Mouse (Mus musculus): Measurements from ENCODE around the gene Anxa5.

Gene Anxa5

DNA sequence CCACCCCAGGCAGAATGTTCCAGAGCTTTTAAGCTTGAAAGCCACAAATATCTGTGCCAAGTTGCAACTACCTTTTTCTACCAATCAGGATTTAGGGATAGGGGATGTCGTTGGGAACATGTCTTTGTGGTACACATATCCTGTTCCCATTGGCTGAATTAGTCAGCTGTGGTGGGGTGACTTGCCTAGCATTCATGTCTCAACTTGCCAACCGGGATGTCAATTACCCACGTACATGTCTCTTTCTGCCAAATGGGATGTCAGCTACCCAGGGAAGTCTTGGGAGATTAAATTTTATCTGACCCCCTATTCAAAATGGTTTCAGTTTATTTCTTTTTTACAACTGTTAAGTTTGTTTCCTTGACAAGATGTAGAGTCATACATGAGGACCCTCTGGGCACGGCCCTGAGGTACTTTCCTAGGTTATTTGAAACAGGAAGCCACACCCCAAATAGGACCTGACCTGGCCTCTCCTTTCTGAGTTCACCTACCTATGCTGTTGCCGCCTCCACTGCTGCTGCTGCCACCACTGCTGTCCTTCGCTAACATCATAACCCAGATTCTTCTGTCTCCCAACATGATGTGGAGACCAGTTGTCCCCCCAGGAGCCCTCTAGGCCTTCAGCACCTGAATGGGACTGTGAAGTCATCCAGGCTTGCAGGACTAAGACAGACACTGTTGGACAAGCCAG is 13.3 kb upstream of the Anxa5 start:
- no peak for DNase-seq (ENCODE audit: low read depth, low spot score)

DNA sequence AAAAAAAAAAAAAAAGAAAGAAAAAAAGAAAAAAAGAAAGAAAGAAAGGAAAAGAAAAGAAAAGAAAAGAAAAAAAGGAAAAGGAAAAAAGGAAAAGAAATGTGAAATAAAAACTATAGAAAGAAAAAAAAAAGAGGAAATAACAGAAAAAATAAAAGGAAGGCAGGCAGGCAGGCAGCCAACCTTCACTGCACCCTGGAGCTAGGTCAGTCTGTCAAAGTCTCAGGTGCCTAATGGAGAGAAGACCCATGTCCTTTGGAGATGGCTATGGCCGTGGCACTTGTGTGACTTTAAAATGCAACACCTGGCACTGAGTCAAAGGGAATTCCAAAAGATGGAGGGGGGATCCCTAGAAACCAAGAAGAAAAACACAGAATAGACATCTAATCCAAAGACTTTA is 12.7 kb upstream of the Anxa5 start:
- no peak for DNase-seq (ENCODE audit: low read depth, low spot score)

DNA sequence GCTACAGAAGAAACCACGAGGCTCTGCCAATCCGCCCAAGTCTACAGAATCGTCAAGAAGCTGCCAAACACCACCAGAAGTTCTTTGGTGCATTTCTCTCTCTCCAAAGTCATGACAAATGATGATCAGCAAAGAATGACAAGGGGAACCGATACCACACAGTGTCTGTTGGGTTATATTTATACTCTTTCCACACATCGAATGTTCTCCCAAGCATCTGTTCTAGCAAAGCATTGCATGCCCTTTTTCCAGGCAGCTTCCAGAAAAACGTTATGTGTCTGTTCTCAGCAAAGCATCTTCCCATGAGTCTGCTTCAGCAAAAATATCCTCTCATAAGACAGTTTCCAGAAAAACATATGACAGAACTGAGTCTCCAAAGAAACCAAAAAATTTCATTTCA is 11.2 kb upstream of the Anxa5 start:
- DNase-seq (ENCODE audit: low read depth, low spot score): peak; percentile 42

DNA sequence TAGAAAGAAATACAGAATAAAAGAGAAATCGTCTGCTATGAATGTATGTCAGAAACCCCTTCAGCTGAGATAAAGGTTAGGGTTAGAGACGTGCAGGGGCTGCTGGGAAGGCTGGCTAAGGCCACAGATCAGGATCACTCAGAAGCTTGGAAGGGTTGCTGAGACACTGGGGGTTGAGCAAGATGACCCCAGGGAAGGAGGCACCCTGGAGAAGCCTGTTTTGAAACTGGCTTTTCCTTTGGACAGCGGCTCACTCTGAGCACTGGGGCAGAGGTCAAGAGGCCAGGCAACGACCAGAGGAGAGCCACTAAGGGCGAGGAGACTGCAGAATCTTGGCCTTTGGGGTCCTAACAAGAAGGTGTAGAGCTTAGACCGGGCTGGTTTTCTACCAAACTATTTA is 10.5 kb upstream of the Anxa5 start:
- DNase-seq (ENCODE audit: low read depth, low spot score): no peak

DNA sequence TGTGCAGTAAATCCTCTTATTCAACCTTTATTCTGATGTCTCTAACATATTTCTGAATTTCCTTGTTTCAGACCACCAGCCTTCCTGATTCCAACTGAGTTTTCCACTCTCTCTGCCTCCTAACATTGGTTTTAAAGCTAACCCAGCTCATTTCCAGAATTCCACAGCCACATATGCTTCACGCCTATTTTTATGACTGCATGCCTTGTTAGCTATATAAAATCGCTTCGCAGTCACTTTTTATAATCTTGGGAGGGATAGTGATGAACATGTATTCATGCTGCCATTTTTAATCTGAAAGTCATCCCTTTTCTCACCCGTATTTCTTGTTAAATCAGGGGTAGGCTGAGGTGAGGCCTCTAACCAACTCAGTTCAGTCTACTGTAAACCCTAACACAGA is 8.6 kb upstream of the Anxa5 start:
- DNase-seq (ENCODE audit: low read depth, low spot score): peak; percentile 60

DNA sequence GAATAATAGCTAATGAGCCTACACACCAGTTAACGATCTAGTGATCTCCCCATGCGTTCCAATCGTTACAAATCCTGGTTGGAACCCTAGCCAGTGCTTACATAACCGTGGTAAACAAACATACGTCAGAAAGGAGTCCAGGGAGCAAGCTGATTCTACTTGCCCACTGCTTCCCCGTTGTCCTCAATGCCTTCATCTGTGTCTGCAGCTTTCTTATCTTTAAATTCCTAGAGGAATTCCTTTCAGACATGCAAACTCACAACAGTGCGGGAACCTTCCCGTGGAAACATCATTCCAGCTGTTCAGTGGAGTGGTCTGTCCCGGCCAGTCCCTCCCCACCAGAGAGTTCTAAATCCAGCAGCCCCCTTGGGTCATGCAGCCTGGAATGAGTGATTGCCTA is 7.2 kb upstream of the Anxa5 start:
- DNase-seq (ENCODE audit: low read depth, low spot score): no peak

DNA sequence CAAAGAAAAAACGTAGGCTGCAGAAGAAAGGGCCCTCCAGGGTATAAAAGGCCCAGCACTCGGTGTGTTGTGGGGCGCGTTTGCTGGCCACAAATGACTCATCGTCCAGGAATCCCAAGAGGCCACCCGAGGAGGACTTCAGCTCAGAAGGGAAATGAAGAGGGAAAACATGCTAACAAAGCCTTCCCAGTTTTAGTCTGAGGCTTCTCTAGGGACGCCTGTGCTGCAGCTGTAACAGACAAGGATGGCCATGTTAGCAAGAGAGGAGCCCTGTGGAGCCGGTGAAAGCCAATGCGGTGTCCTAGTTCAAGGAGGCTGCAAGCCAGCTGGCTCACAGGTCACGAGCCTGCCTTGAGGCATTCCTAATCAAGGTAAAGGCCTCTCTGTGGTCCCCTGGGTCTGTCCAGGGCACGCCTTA is 6.1 kb upstream of the Anxa5 start:
- DNase-seq (ENCODE audit: low read depth, low spot score): no peak

DNA sequence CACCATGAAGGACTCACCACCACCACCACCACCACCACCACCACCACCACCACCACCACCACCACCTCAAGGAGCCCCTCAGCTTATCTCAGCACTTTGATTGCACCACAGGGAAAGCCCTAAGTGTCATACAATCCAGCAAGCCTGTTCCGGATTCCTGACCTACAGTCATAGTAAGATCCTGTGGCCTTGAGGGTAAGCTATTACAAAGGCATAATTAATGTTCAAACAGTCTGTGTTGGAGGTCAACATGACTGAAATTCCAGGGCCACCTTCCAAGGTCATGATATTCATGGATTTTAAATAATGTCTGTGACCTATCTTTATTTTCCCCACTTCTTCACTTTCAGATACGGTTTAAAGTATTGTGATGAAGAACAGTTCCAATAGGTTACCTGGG is 4.8 kb upstream of the Anxa5 start:
- DNase-seq (ENCODE audit: low read depth, low spot score): no peak

DNA sequence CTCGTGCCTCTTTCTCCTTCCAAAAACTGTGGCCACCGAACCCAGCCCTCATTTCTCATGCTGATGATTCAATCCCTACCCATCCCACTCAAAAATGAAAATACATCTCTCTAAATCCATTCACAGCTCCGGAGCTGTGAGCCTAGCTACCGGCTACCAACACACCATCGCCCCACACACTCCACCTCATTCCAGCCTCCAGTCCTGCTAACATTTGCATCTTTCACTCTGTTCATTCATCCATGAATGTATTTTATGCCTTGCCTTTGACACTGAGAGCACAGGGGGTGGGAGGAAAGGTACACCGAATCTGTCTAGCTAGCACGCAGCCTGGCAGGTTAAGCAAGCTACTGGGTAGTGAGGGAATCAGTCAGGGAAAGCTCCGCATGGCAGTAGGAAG is 3.1 kb upstream of the Anxa5 start:
- DNase-seq (ENCODE audit: low read depth, low spot score): peak; percentile 68

DNA sequence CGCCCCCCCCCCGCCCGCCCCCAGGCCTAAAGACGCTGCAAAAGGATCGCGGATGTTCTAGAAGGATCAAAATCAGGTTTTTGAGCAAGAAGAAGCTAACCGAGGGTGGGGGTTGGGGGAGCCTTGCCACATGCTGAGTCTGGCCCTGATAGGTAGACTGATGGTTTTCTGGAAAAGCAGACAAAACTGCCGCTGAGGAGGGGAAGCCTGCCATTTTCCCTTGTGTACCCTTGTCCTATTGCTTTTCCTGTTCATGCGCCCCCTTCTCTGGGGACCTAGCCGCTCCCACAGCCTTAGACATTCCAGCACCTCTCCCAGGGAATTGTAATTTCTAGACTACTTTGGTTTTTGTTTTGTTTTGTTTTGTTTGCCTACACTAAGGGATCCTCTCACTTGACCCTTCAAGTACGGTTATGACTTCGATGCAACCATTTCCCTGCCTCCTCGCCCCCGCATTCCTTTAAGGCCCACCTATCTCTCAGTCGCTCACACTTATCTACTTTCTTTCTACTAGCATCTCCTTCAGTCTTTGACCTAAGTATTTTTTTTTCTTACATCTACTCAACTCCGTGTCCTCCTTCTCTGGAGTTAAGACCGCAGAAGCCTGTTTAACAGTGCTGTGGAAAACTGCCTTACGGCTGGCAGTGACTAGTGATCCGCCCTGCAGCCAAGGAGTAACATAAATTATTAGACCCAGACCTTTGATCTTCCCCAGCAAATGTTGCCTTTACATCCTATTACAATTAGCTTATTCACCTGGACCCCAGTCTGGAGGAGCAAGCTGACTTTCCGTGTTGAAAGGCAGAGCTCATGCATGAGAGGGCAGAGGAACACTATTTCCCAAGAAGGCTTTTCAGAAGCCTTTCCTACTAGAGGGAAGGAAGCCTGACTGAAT is 814 bp upstream of the Anxa5 start:
- DNase-seq (ENCODE audit: low read depth, low spot score): no peak

DNA sequence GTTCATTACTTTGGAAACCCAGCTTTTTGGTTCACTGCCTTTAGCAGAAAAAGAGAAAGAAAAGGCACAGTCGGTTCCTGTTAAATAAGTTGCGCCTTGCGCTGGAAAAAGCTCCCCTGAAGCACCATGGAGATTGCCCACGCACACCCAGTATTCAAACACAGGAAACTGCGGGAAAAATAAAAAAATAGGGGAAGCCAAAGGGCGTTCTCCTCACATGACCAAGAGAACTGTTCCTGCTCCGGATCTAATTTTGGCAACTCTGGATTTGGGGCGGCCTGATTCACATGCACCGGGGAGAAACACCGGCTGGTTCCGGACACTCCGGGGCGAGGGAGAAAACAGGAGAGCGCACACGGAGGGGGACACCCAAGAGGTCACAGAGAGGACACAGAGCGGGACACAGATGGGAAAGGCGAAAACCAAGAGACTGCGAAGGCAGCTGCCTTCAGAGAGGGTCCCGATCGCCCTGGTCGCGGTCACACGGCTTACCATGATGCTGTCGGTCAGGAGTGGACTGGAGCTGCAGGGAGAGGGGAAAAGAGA is 683 bp downstream of the Anxa5 start:
- peak; percentile 78 for DNase-seq (ENCODE audit: low read depth, low spot score)

DNA sequence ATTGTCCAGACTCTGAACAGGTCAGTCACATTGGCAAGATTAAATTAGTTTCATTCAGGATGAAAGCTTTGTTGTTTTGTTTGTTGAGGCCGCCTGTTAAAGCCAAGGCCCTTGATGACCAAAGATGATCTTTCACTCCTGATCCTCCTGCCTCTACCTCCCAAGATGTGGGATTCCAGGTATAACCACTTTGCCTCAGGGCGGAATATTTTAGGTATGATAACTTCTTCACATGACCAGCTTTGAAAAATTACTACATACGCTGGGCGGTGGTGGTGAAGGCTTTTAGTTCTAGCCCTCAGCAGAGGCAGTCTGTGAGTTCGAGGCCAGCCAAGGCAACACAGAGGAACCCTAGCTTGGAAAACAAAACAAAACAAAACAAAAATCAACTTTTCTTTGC is 1.3 kb downstream of the Anxa5 start:
- DNase-seq (ENCODE audit: low read depth, low spot score): no peak

DNA sequence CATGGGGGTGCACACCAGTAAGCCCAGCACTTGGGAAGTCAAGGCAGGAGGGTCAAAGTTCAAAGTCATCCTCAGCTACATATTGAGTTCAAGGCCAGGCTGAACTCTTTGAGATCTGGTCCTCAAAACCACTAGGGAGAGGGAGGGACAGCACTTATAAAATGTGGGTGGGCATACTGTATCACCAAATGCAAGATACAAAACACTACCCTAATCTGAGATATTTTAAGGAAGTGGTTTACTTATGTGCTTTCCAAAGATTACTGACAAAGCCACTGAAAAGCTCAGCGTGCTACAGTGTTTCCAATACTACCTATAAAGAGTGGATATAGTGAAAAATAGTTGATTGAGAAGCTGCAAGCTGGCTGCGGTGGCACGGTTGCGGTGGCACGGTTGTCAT is 2.5 kb downstream of the Anxa5 start:
- DNase-seq (ENCODE audit: low read depth, low spot score): no peak

DNA sequence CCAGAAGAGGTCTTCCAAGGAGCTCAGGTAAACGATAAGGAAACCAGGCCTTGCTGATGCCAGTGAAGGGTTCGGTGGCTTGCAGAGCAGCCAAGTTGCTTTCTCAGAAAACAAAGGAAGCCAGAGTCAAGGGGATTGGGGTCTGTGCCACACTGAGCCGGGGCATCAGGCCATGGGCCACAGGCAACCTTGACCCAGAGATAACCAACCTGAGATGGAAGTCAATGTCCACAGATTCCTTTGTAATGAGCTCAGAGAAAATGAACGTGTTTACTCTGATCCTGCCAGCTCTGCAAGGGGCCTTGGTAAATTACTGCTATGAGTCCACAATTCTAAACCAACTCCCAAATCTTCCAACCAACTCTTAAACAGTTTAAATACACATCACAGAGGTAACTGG is 3.8 kb downstream of the Anxa5 start:
- no peak for DNase-seq (ENCODE audit: low read depth, low spot score)

DNA sequence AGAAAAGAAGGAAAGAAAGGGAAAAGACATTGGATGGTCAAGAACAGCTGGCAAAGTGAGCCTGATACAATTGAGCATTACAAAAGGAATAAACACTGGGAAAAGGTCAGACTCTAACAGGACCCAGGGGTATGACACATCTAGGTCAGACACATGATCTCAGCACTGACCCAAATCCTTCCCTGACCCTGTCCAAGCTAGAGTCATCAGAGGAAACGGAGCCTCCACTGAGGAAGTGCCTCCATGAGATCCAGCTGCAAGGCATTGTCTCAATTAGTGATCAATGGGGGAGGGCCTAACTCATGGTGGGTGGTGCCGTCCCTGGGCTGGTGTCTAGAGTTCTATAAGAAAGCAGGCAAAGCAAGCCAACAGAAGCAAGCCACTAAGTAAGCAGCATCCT is 6.8 kb downstream of the Anxa5 start:
- no peak for DNase-seq (ENCODE audit: low read depth, low spot score)

DNA sequence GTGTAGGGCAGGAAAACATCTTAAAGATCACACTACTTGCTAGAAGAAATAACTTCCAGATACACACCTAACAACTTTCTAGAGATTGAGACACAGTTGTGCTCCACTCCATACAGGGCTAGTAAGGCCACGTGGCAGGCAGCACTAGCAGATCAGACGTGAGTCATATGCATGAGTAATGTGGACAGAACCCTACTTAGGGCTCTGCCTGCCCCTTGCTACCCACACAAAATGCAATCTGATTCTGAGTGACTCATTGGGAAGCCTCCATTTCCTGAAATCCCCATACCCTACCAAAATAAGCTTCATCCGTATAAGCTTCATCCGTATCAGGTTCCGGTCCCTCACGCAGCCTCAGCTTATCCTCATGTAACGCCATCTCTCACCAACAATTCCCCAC is 8.1 kb downstream of the Anxa5 start:
- DNase-seq (ENCODE audit: low read depth, low spot score): no peak

DNA sequence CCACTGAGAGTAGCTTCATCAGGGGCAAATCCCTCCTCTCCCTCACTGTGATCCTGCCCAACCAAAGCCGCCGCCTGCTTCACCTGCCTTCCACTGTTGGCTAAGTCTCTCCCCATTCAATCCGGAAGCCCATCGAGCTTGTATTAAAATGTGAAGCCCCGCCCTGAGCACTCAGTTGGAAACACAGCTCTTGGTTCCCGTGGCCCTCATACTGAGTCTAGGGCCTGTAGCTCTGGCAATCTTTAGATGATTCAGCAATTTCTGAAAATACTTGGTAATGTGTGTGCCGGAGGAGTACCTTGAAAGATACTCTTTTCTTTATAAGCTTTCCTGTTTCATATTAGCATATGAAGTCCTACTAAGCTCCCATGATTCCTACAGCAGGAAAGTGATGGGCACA is 10.2 kb downstream of the Anxa5 start:
- DNase-seq (ENCODE audit: low read depth, low spot score): no peak

DNA sequence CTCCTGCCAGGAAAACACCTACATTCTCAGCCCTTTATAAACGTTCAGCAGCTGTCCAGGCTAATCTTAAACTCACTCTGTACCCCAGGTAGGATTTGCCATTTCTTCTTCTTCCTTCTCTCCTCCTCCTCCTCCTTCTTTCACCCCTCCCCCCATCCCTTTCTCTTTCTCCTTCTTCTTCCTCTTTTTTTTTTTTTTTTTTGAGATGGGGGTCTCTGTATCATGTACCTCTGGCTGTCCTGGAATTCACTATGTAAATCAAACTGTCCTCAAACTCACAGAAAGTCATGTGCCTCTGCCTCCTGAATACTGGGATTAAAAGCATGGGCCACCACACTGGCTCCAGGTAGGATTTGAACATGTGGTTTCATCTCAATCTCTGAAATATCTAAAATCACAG is 13.3 kb downstream of the Anxa5 start:
- DNase-seq (ENCODE audit: low read depth, low spot score): no peak

DNA sequence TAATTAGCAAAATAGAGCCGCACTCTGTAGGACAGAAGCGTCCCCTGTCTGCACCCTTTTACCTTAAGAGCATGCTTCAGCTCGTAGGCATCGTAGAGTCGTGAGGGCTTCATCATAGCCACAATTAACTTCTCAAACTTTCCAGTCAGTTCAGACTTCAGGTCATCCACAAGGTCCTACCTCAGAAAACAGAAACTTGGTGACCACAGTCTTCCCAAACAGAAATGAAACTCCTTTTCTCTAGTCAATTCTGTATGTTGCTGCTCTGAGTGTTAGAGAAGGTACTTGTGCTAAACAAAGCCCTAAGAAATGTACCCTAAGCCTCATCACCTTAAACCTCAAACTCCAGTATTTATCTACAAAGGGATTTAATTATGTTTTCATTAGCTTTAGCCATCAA is 13.9 kb downstream of the Anxa5 start:
- DNase-seq (ENCODE audit: low read depth, low spot score): no peak

DNA sequence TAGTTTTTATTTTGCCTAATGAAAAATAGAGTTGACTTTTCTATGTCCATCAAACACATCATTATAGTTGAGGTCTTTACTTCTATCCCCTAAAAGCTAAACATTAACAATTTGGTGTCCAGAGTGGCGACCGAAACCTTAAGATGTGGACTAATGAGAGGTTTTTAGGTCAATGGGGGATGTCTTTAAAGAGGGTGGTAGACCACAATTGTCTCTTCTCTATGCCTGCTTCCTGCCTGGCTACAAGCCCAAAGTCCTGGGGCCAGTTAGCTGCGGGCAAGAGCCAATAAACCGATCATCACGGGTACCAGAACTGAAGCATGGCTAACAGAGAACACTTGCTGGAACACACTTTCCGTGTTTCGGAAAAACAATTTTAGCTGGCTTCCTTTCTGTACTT is 15.0 kb downstream of the Anxa5 start:
- no peak for DNase-seq (ENCODE audit: low read depth, low spot score)

DNA sequence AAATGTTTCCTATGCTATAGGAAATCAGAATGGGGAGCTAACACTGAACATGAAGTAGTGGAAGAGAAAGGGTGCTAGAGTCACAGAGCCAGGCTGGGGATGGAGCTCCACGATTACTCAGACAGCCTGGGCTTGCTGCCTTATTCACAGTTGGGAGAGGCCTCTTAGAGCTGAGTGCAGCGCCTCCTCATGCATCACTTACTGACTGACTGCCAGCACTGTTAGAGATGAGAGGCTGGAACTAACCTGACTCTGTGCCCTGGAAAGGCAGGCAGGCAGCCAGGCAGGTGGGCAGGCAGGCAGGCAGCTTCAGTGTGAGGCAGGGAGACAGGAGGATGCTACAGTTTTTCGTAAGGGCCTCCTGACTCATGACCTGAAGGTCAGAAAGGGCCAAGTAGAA is 20.1 kb downstream of the Anxa5 start:
- DNase-seq (ENCODE audit: low read depth, low spot score): peak; percentile 63

DNA sequence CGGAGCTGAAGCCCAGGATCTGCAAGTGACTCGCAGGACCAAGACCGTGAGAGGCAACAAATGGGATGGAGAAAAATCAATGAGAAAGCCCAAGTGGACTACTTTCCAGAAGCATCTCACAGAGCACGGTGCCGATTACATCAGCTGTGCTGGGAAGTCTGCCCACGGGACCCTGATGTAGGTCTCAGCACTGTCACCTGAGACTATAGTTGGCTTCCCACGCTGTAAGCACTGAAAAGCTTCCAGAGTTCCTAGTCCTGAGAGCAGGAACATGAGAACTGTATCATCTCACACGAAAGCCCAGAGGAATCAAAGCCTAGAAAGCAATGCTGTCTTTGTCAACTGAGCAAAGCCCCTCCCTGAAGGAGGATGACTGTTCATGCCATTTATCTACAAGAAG is 20.6 kb downstream of the Anxa5 start:
- no peak for DNase-seq (ENCODE audit: low read depth, low spot score)

DNA sequence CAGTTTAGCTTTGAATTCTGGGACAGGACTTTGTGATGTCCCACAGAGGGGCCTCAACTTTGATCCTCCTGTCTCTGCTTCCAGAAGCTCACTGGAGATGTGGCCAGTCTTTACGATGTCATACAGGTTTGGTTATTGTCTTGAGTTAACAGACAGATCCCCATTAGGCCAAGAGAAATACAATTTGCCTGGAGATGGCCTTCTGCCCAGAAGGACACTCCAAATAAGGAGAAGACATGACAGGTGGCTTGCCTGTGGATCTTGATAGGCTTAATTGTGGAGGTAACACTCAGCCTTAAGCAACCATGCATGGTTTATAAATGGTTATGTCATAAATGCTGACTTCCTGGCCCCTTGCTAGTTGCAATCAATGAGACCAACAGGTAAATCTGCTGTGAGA is 23.2 kb downstream of the Anxa5 start:
- no peak for DNase-seq (ENCODE audit: low read depth, low spot score)

All from telencephalon, adult 2 months (tissue).